Mouse (Mus musculus): ENCODE measurements at regions not wholly inside any gene's neighbourhood (a gene's known extent, or its start where the extent isn't known, plus 50 kb on each side); places are given as distances from the start of the nearest gene placed in this dataset.
A peak's percentile ranks its signal among the peaks of the same experiment; 100 is the strongest.

DNA sequence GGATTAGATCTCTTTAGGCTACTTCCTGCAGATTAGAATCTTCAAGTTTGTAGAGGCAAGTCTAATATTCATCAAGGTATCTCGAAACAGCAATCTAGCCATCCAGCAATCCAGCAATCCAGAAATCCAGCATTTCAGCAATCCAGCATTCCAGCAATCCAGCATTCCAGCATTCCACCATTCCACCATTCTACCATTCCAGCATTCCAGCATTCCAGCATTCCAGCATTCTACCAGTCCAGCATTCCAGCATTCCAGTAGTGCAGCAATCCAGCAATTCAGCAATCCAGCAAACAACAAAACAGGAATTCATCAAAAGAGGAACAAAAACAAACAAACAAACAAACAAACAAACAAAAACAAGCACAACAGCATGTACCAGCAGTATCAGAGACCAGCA is 1713.9 kb upstream of the Cntnap5a start:
- TF ChIP-seq CHD2 (IDR thresholded peaks at IDR 0.05; ENCODE audit: low read depth, low read length) (peak; percentile 84), MAFK (IDR thresholded peaks at IDR 0.05; ENCODE audit: insufficient read depth, low read depth, low read length) (no peak)
- Histone ChIP-seq H3K4me3 (ENCODE audit: insufficient read depth in 1 of 2, low read depth in 1 of 2, low read length in 2 of 2, poor library complexity in 1 of 2, severe bottlenecking in 1 of 2) (no peak overlapping the region), H3K36me3 (ENCODE audit: control insufficient read depth, insufficient read depth, low read length, poor library complexity, severe bottlenecking) (no peaks in the 10 kb centered on the region), H3K9ac (ENCODE audit: insufficient read depth, low read depth, low read length, poor library complexity, severe bottlenecking) (no peak overlapping the region), H3K9me3 (ENCODE audit: control insufficient read depth, insufficient read depth, low read depth, low read length) (no peaks in the 10 kb centered on the region), H3K27ac (ENCODE audit: insufficient read depth, low read depth, low read length, poor library complexity, severe bottlenecking) (no peak overlapping the region), H3K4me1 (ENCODE audit: control insufficient read depth in 2 of 2, insufficient read depth in 2 of 2, low read length in 2 of 2, poor library complexity in 1 of 2) (no peaks in the 10 kb centered on the region)
- in situ Hi-C loops (cut with MboI; ENCODE audit: low sequenced_read_pairs in 2 of 2, unreplicated experiment in 2 of 2): no loop called here
- no peak for DNase-seq (ENCODE audit: low read depth, low spot score)

DNA sequence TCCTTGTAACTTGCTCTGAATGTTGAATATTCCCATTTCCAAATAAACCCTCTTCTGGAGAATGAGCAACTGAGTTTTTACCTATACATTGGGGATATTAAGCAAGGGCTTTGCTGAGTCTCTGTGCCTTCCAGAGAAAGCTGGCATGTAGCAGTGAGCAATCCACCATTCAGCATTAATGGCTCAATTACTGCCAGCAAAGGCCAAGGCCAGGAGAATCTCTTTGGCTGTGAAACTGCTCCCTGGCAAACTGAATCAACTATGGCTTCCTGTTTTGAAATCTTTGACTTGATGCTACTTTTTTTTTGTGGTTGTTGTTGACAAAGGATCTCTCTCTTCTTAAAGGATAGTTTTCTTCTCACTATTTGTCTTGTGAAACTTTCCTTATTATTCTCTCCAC is 1704.4 kb upstream of the Cntnap5a start:
- no peaks in the 10 kb centered on the region for H3K4me1 ChIP-seq (ENCODE audit: control insufficient read depth in 2 of 2, insufficient read depth in 2 of 2, low read length in 2 of 2, poor library complexity in 1 of 2)
- H3K36me3 ChIP-seq (ENCODE audit: control insufficient read depth, insufficient read depth, low read length, poor library complexity, severe bottlenecking): no peaks in the 10 kb centered on the region
- no peak overlapping the region for H3K4me3 ChIP-seq (ENCODE audit: insufficient read depth in 1 of 2, low read depth in 1 of 2, low read length in 2 of 2, poor library complexity in 1 of 2, severe bottlenecking in 1 of 2)
- no peak overlapping the region for H3K27ac ChIP-seq (ENCODE audit: insufficient read depth, low read depth, low read length, poor library complexity, severe bottlenecking)
- no peak overlapping the region for H3K9ac ChIP-seq (ENCODE audit: insufficient read depth, low read depth, low read length, poor library complexity, severe bottlenecking)
- H3K9me3 ChIP-seq (ENCODE audit: control insufficient read depth, insufficient read depth, low read depth, low read length): no peaks in the 10 kb centered on the region
- no peak for DNase-seq (ENCODE audit: low read depth, low spot score)
- TF ChIP-seq MAFK (IDR thresholded peaks at IDR 0.05; ENCODE audit: insufficient read depth, low read depth, low read length) (no peak), HCFC1 (IDR thresholded peaks at IDR 0.05; ENCODE audit: borderline replicate concordance, insufficient read depth, low read length) (no peak), ZNF384 (IDR thresholded peaks at IDR 0.05; ENCODE audit: low read depth, low read length) (no peak), CHD2 (IDR thresholded peaks at IDR 0.05; ENCODE audit: low read depth, low read length) (no peak), ZC3H11A (IDR thresholded peaks at IDR 0.05; ENCODE audit: borderline replicate concordance, low read depth, low read length) (no peak)
- in situ Hi-C loops (cut with MboI; ENCODE audit: low sequenced_read_pairs in 2 of 2, unreplicated experiment in 2 of 2): no loop called here

DNA sequence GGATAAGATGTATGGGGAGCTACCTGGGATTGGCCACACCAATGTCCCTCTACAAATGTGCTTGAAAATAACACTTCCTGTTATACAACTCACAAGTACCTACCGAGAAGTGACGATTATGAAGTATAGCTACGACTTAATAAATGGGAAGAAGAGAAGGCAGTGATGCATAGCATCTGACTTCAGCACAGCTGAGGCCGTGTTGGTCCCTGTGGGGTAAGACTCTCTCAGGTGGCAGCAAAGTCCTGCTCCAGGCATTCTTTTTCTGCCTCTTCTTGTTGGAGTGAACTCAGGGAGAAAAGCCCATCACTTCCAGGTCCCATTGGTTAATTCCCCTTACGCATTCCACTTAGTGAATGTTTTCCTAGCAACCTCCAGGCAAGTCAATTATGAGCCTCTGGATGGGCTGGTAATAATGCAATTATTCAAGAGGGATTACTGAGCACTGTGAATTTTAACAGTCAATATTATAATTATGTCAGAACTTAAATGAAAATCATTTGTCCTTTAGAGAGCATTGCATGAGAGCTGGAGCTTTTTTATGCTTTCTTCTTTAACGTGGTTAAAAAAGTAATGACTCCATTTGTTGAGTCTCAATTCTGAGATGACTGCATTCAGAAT is 1694.8 kb upstream of the Cntnap5a start:
- no peak overlapping the region for H3K4me3 ChIP-seq (ENCODE audit: insufficient read depth in 1 of 2, low read depth in 1 of 2, low read length in 2 of 2, poor library complexity in 1 of 2, severe bottlenecking in 1 of 2)
- no peak for DNase-seq (ENCODE audit: low read depth, low spot score)
- H3K9me3 ChIP-seq (ENCODE audit: control insufficient read depth, insufficient read depth, low read depth, low read length): no peaks in the 10 kb centered on the region
- no peaks in the 10 kb centered on the region for H3K4me1 ChIP-seq (ENCODE audit: control insufficient read depth in 2 of 2, insufficient read depth in 2 of 2, low read length in 2 of 2, poor library complexity in 1 of 2)
- H3K9ac ChIP-seq (ENCODE audit: insufficient read depth, low read depth, low read length, poor library complexity, severe bottlenecking): no peak overlapping the region
- H3K36me3 ChIP-seq (ENCODE audit: control insufficient read depth, insufficient read depth, low read length, poor library complexity, severe bottlenecking): no peaks in the 10 kb centered on the region
- H3K27ac ChIP-seq (ENCODE audit: insufficient read depth, low read depth, low read length, poor library complexity, severe bottlenecking): no peak overlapping the region
- in situ Hi-C loops (cut with MboI; ENCODE audit: low sequenced_read_pairs in 2 of 2, unreplicated experiment in 2 of 2): no loop called here
- TF ChIP-seq CHD2 (IDR thresholded peaks at IDR 0.05; ENCODE audit: low read depth, low read length) (no peak), HCFC1 (IDR thresholded peaks at IDR 0.05; ENCODE audit: borderline replicate concordance, insufficient read depth, low read length) (no peak), MAFK (IDR thresholded peaks at IDR 0.05; ENCODE audit: insufficient read depth, low read depth, low read length) (no peak), ZNF384 (IDR thresholded peaks at IDR 0.05; ENCODE audit: low read depth, low read length) (no peak), ZC3H11A (IDR thresholded peaks at IDR 0.05; ENCODE audit: borderline replicate concordance, low read depth, low read length) (no peak)

DNA sequence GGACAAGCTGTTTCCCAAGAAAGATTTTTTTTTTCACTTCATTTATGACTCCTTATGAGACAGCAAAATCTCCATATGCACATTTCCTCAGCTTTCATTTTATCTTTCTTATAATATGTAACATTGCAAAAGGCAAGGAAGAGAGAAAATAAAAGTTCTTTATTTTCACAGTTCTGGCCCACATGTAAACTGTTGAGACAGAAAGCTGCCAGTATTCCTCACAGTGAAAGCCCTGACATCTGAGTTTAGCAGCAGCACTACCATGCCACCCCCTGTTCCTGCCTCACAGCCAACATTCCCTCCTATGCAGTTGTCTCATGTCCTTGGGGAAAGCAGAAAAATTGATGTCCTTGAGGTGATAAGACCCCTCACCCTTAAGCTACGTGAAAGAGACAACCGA is 1692.1 kb upstream of the Cntnap5a start:
- Histone ChIP-seq H3K27ac (ENCODE audit: insufficient read depth, low read depth, low read length, poor library complexity, severe bottlenecking) (no peak overlapping the region), H3K4me1 (ENCODE audit: control insufficient read depth in 2 of 2, insufficient read depth in 2 of 2, low read length in 2 of 2, poor library complexity in 1 of 2) (no peaks in the 10 kb centered on the region), H3K9me3 (ENCODE audit: control insufficient read depth, insufficient read depth, low read depth, low read length) (no peaks in the 10 kb centered on the region), H3K4me3 (ENCODE audit: insufficient read depth in 1 of 2, low read depth in 1 of 2, low read length in 2 of 2, poor library complexity in 1 of 2, severe bottlenecking in 1 of 2) (no peak overlapping the region), H3K9ac (ENCODE audit: insufficient read depth, low read depth, low read length, poor library complexity, severe bottlenecking) (no peak overlapping the region), H3K36me3 (ENCODE audit: control insufficient read depth, insufficient read depth, low read length, poor library complexity, severe bottlenecking) (no peaks in the 10 kb centered on the region)
- in situ Hi-C loops (cut with MboI; ENCODE audit: low sequenced_read_pairs in 2 of 2, unreplicated experiment in 2 of 2): no loop called here
- no peak for DNase-seq (ENCODE audit: low read depth, low spot score)
- TF ChIP-seq ZC3H11A (IDR thresholded peaks at IDR 0.05; ENCODE audit: borderline replicate concordance, low read depth, low read length): no peak
- no peak for TF ChIP-seq ZNF384 (IDR thresholded peaks at IDR 0.05; ENCODE audit: low read depth, low read length)
- no peak for TF ChIP-seq CHD2 (IDR thresholded peaks at IDR 0.05; ENCODE audit: low read depth, low read length)
- no peak for TF ChIP-seq MAFK (IDR thresholded peaks at IDR 0.05; ENCODE audit: insufficient read depth, low read depth, low read length)
- TF ChIP-seq HCFC1 (IDR thresholded peaks at IDR 0.05; ENCODE audit: borderline replicate concordance, insufficient read depth, low read length): no peak

DNA sequence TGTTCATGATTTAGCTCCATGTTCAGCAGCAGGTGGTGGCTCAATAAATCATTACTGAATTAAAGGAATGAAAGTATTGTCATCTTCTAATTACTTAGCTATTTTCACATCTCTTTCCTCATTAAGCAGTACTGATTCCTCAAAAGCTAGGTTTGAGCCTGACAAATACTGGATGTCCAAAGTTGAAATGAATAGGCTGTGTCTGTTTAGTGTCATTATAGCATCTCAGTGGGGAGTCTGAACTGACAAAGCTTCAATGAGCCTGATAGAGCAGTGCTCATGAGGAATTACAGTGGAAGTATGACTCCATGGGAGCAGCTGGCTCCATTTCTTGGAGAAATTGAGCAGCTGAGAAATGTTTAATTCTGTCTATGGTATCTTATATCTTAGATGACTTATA is 1646.7 kb upstream of the Cntnap5a start:
- in situ Hi-C loops (cut with MboI; ENCODE audit: low sequenced_read_pairs in 2 of 2, unreplicated experiment in 2 of 2): no loop called here
- TF ChIP-seq ZNF384 (IDR thresholded peaks at IDR 0.05; ENCODE audit: low read depth, low read length) (no peak), ZC3H11A (IDR thresholded peaks at IDR 0.05; ENCODE audit: borderline replicate concordance, low read depth, low read length) (no peak), HCFC1 (IDR thresholded peaks at IDR 0.05; ENCODE audit: borderline replicate concordance, insufficient read depth, low read length) (no peak), MAFK (IDR thresholded peaks at IDR 0.05; ENCODE audit: insufficient read depth, low read depth, low read length) (no peak), CHD2 (IDR thresholded peaks at IDR 0.05; ENCODE audit: low read depth, low read length) (no peak)
- no peak for DNase-seq (ENCODE audit: low read depth, low spot score)
- H3K4me1 ChIP-seq (ENCODE audit: control insufficient read depth in 2 of 2, insufficient read depth in 2 of 2, low read length in 2 of 2, poor library complexity in 1 of 2): no peaks in the 10 kb centered on the region
- no peak overlapping the region for H3K9ac ChIP-seq (ENCODE audit: insufficient read depth, low read depth, low read length, poor library complexity, severe bottlenecking)
- no peak overlapping the region for H3K27ac ChIP-seq (ENCODE audit: insufficient read depth, low read depth, low read length, poor library complexity, severe bottlenecking)
- no peaks in the 10 kb centered on the region for H3K9me3 ChIP-seq (ENCODE audit: control insufficient read depth, insufficient read depth, low read depth, low read length)
- no peak overlapping the region for H3K4me3 ChIP-seq (ENCODE audit: insufficient read depth in 1 of 2, low read depth in 1 of 2, low read length in 2 of 2, poor library complexity in 1 of 2, severe bottlenecking in 1 of 2)
- no peaks in the 10 kb centered on the region for H3K36me3 ChIP-seq (ENCODE audit: control insufficient read depth, insufficient read depth, low read length, poor library complexity, severe bottlenecking)
